Mouse (Mus musculus): ENCODE results near the gene Phf23. TPM values are rescaled to one million over a fixed set of nuclear protein-coding genes. Genes with fewer than 3 reads are reported as not detected.

The Phf23 gene
- polyA plus RNA-seq, 1 experiment from 2014 or later = 48.5 TPM

DNA sequence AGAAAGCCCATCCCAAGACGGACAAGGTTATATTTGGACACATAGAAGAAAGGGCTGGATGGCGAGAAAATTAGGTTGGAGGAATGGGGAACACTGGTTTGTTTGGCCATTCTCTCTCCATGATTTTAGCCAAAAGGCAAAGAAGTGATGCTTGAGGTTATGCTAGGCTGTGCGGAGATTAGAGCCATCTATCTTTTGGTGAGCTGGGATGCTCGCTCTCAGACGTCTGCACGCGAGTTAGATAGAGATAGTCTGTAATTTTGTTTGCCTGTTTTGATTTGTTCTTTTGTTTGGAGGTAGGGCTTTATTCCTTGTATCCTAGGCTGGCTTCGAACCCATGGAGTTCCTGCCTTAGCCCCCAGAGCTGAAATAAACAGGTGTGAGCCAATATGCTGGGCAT lies 5.6 kb downstream of the Phf23 start:
- Histone ChIP-seq H3K9me3 (ENCODE audit: control insufficient read depth, low read length) (no peaks in the 10 kb centered on the region), H3K4me3 (ENCODE audit: low read length) (peak overlapping the region; percentile 88), H3K9ac (ENCODE audit: low read depth, low read length) (peak overlapping the region; percentile 86), H3K36me3 (ENCODE audit: control insufficient read depth, insufficient read depth, low read length) (peaks cover 43% of the 10 kb centered on the region), H3K27ac (ENCODE audit: low read depth, low read length) (peak overlapping the region; percentile 96), H3K27me3 (ENCODE audit: control insufficient read depth, insufficient read depth, low read length) (no peaks in the 10 kb centered on the region), H3K4me2 (replicated peaks; ENCODE audit: low read depth, low read length) (peak overlapping the region; percentile 85), H3K4me1 (ENCODE audit: control insufficient read depth, insufficient read depth, low read length) (peaks cover 31% of the 10 kb centered on the region)
- no peak for ATAC-seq (ENCODE audit: low FRiP score, low TSS enrichment)
- WGBS = 13% methylated on average over 8 of the region's 8 CpGs

DNA sequence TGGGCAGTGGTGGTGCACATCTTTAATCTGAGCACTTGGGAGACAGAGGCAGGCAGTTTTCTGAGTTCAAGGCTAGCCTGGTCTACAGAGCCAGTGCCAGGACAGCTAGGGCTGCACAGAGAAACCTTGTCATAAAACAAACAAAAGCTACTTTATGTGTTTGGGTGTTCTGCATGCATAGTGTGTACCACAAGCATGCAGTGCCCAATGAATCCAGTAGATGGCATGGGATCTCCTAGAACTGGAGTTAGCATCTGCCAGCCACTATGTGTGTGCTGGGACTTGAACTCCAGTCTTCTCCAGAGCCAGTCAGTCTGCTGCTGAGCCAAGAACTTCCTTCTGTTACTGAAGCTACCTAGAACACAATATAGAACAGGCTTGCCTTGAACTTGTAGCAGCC lies 6.3 kb downstream of the Phf23 start:
- no peak for ATAC-seq (ENCODE audit: low FRiP score, low TSS enrichment)
- Histone ChIP-seq H3K36me3 (ENCODE audit: control insufficient read depth, insufficient read depth, low read length) (peaks cover 50% of the 10 kb centered on the region), H3K27me3 (ENCODE audit: control insufficient read depth, insufficient read depth, low read length) (no peaks in the 10 kb centered on the region), H3K4me2 (replicated peaks; ENCODE audit: low read depth, low read length) (peak overlapping the region; percentile 85), H3K4me3 (ENCODE audit: low read length) (peak overlapping the region; percentile 88), H3K4me1 (ENCODE audit: control insufficient read depth, insufficient read depth, low read length) (peaks cover 31% of the 10 kb centered on the region), H3K9ac (ENCODE audit: low read depth, low read length) (peak overlapping the region; percentile 86; the same call in 1 of the 2 replicates), H3K9me3 (ENCODE audit: control insufficient read depth, low read length) (no peaks in the 10 kb centered on the region), H3K27ac (ENCODE audit: low read depth, low read length) (no peak overlapping the region)

DNA sequence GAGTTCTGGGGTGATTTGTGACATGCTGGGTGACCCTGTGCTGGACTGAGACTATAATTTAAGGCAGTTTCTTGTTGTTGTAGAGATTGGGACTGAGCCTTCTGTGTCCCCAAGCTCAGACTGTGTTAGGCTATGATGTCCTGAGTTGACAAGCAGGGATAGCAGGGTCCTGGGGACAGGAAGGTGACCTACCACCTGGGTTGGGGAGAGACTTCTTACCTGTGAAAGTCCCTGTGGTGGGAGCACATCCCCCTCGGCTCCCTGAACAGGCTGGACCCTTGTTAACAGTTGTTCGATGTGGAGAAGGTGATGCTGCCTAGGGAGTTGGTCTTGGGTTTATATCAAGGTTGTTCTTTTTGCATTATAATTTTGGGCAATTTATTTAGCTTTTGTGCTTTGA lies 6.9 kb downstream of the Phf23 start:
- Histone ChIP-seq H3K9me3 (ENCODE audit: control insufficient read depth, low read length) (no peaks in the 10 kb centered on the region), H3K4me3 (ENCODE audit: low read length) (no peak overlapping the region), H3K9ac (ENCODE audit: low read depth, low read length) (no peak overlapping the region), H3K4me1 (ENCODE audit: control insufficient read depth, insufficient read depth, low read length) (peaks cover 29% of the 10 kb centered on the region), H3K27me3 (ENCODE audit: control insufficient read depth, insufficient read depth, low read length) (no peaks in the 10 kb centered on the region), H3K27ac (ENCODE audit: low read depth, low read length) (no peak overlapping the region), H3K36me3 (ENCODE audit: control insufficient read depth, insufficient read depth, low read length) (peaks cover 55% of the 10 kb centered on the region), H3K4me2 (replicated peaks; ENCODE audit: low read depth, low read length) (peak overlapping the region; percentile 85; the same call in 1 of the 2 replicates)
- 87% methylated on average over 2 of the region's 2 CpGs for WGBS
- ATAC-seq (ENCODE audit: low FRiP score, low TSS enrichment) = no peak

DNA sequence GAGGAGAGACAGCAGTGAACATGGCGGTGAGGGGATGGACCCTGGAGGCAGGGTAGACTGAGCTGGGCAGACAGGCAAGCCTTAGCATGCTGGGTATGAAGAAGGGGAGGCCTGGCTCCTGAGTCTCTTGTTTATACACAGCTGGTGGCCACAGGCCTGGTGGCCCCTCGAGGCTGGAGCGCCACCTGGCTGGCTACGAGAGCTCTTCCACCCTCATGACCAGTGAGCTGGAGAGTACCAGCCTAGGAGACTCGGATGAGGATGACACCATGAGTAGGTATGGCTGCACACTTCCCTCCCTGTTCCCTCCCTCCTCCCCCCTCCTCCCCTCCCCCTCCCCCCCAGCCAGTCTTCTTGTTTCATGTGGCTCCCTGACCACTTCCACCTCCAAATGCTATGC lies 9.9 kb downstream of the Phf23 start:
- Histone ChIP-seq H3K4me3 (ENCODE audit: low read length) (no peak overlapping the region), H3K9ac (ENCODE audit: low read depth, low read length) (no peak overlapping the region), H3K4me1 (ENCODE audit: control insufficient read depth, insufficient read depth, low read length) (peaks cover 23% of the 10 kb centered on the region), H3K27ac (ENCODE audit: low read depth, low read length) (no peak overlapping the region), H3K36me3 (ENCODE audit: control insufficient read depth, insufficient read depth, low read length) (peaks cover 59% of the 10 kb centered on the region), H3K27me3 (ENCODE audit: control insufficient read depth, insufficient read depth, low read length) (no peaks in the 10 kb centered on the region), H3K4me2 (replicated peaks; ENCODE audit: low read depth, low read length) (no peak overlapping the region), H3K9me3 (ENCODE audit: control insufficient read depth, low read length) (no peaks in the 10 kb centered on the region)
- no peak for ATAC-seq (ENCODE audit: low FRiP score, low TSS enrichment)
- WGBS = 65% methylated on average over 5 of the region's 5 CpGs

DNA sequence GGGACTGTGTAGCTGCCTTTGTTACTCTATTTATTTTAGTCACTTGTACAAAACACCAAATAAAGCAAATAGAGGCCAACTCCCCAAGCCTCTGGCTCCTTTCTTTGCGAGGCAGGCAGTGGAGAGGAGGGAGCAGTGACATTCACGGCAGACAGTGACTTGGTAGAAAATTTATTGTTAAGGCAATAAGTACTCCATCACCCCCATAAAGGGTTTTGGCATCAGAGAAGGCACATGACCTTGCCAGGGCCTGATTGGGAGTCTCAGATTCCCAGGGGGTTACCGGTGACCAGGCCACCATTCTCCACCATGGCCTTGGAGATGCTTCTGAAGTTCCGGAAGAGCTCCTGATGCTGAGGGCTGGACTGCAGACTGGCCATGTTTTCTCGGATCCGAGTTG lies 14.5 kb downstream of the Phf23 start:
- ATAC-seq (ENCODE audit: low FRiP score, low TSS enrichment) = no peak
- 82% methylated on average over 6 of the region's 6 CpGs for WGBS
- H3K27me3 ChIP-seq (ENCODE audit: control insufficient read depth, insufficient read depth, low read length) = no peaks in the 10 kb centered on the region

DNA sequence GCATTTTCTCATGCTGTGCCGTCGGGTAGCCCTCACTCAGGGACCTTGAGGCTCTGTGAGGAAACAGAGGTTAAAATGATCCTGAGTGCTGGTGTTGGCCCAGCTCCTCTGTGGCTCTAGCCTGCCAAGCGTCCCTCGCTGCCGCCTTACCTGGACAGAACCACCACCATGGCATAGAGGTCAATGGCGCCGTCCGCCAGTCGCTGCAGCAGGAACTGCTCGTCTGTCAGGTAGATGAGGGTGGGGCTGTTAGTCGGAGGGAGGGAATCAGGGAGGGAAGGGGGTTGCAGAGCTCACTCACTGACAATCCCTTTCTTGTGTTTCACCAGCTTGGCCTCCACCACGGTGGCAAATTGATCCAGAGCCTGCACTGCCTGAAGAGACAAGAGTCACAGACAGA lies 15.0 kb downstream of the Phf23 start:
- H3K27me3 ChIP-seq (ENCODE audit: control insufficient read depth, insufficient read depth, low read length) = no peaks in the 10 kb centered on the region
- ATAC-seq (ENCODE audit: low FRiP score, low TSS enrichment) = no peak
- H3K9ac ChIP-seq (ENCODE audit: low read depth, low read length) = no peak overlapping the region
- H3K9me3 ChIP-seq (ENCODE audit: control insufficient read depth, low read length) = no peaks in the 10 kb centered on the region
- no peak overlapping the region for H3K27ac ChIP-seq (ENCODE audit: low read depth, low read length)
- peaks cover 8% of the 10 kb centered on the region for H3K4me1 ChIP-seq (ENCODE audit: control insufficient read depth, insufficient read depth, low read length)
- WGBS = 83% methylated on average over 12 of the region's 12 CpGs
- peaks cover 80% of the 10 kb centered on the region for H3K36me3 ChIP-seq (ENCODE audit: control insufficient read depth, insufficient read depth, low read length)
- no peak overlapping the region for H3K4me3 ChIP-seq (ENCODE audit: low read length)
- no peak overlapping the region for H3K4me2 ChIP-seq (replicated peaks; ENCODE audit: low read depth, low read length)

More for the DNA sequence above, 14.5 kb downstream of the Phf23 start:
- peaks cover 86% of the 10 kb centered on the region for H3K36me3 ChIP-seq (ENCODE audit: control insufficient read depth, insufficient read depth, low read length)
- no peak overlapping the region for H3K4me3 ChIP-seq (ENCODE audit: low read length)
- peaks cover 5% of the 10 kb centered on the region for H3K4me1 ChIP-seq (ENCODE audit: control insufficient read depth, insufficient read depth, low read length)
- H3K4me2 ChIP-seq (replicated peaks; ENCODE audit: low read depth, low read length) = no peak overlapping the region
- no peak overlapping the region for H3K9ac ChIP-seq (ENCODE audit: low read depth, low read length)
- no peak overlapping the region for H3K27ac ChIP-seq (ENCODE audit: low read depth, low read length)
- no peaks in the 10 kb centered on the region for H3K9me3 ChIP-seq (ENCODE audit: control insufficient read depth, low read length)

DNA sequence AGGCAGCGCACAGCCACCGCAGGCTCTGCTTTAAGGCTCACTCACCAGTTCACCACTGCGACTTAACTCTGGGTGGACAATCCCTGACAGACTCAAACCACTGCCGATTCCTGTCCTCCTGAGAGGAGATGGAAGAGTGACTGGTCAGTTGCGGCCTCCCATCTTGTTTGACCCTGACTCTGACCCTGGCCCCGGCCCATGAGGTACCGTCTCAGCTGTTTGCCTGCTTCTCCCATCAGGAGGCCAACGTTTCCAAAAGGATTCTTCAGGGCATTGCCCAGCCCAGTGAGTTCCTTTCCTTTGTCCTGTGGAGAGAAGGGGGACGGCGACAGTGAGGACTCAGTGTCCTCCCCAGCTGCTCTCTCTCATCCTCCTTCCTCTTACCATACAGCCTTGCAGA lies 15.4 kb downstream of the Phf23 start:
- 88% methylated on average over 10 of the region's 10 CpGs for WGBS
- Histone ChIP-seq H3K27me3 (ENCODE audit: control insufficient read depth, insufficient read depth, low read length) (no peaks in the 10 kb centered on the region), H3K36me3 (ENCODE audit: control insufficient read depth, insufficient read depth, low read length) (peaks cover 76% of the 10 kb centered on the region), H3K27ac (ENCODE audit: low read depth, low read length) (no peak overlapping the region), H3K9me3 (ENCODE audit: control insufficient read depth, low read length) (no peaks in the 10 kb centered on the region), H3K4me1 (ENCODE audit: control insufficient read depth, insufficient read depth, low read length) (peaks cover 10% of the 10 kb centered on the region), H3K4me2 (replicated peaks; ENCODE audit: low read depth, low read length) (no peak overlapping the region), H3K4me3 (ENCODE audit: low read length) (no peak overlapping the region), H3K9ac (ENCODE audit: low read depth, low read length) (no peak overlapping the region)
- no peak for ATAC-seq (ENCODE audit: low FRiP score, low TSS enrichment)

DNA sequence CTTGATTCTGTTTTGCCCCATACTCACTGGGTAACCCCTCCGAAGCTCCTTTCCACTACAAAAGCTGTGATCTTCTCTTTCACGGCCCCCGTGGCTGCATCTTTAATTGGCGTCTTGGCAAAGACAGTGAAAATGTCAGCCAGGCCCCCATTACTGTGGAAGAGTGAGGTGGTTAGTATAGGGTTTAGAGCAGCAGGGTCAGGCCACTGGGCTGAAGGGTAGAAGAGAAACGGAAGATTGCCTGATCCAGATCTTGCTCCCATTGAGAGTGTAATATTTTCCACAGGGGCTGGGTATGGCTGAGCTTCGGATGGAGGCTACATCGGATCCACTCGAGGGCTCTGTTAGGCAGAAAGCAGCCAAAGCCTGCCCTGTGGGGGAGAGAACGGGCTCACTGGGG lies 17.4 kb downstream of the Phf23 start:
- peaks cover 57% of the 10 kb centered on the region for H3K36me3 ChIP-seq (ENCODE audit: control insufficient read depth, insufficient read depth, low read length)
- no peak overlapping the region for H3K27ac ChIP-seq (ENCODE audit: low read depth, low read length)
- no peak overlapping the region for H3K4me2 ChIP-seq (replicated peaks; ENCODE audit: low read depth, low read length)
- 88% methylated on average over 9 of the region's 9 CpGs for WGBS
- no peak overlapping the region for H3K4me3 ChIP-seq (ENCODE audit: low read length)
- no peaks in the 10 kb centered on the region for H3K27me3 ChIP-seq (ENCODE audit: control insufficient read depth, insufficient read depth, low read length)
- H3K4me1 ChIP-seq (ENCODE audit: control insufficient read depth, insufficient read depth, low read length) = peaks cover 21% of the 10 kb centered on the region
- no peak overlapping the region for H3K9ac ChIP-seq (ENCODE audit: low read depth, low read length)
- ATAC-seq (ENCODE audit: low FRiP score, low TSS enrichment) = no peak
- H3K9me3 ChIP-seq (ENCODE audit: control insufficient read depth, low read length) = no peaks in the 10 kb centered on the region

DNA sequence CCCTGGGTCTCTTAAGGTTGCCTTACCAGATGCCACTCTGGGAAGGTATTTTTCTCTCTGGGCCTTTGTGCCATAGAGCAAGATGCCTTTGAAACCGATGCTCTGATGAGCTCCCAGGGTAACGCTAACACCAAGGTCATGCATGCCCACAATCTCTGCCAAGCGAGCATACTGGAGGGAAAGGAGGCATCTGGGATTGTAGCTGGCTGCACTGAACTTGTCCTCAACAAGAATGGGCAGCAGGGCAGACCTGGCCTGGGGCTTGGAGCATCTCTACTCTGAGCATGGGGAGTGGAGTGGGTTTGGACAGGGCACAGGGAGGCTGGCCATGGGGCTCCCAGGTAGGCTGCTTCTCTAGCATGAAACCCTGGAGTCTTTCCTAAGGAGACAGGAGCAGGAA lies 17.8 kb downstream of the Phf23 start:
- Histone ChIP-seq H3K9ac (ENCODE audit: low read depth, low read length) (no peak overlapping the region), H3K27me3 (ENCODE audit: control insufficient read depth, insufficient read depth, low read length) (no peaks in the 10 kb centered on the region), H3K36me3 (ENCODE audit: control insufficient read depth, insufficient read depth, low read length) (peaks cover 52% of the 10 kb centered on the region), H3K4me1 (ENCODE audit: control insufficient read depth, insufficient read depth, low read length) (peaks cover 22% of the 10 kb centered on the region), H3K4me2 (replicated peaks; ENCODE audit: low read depth, low read length) (no peak overlapping the region), H3K4me3 (ENCODE audit: low read length) (no peak overlapping the region), H3K27ac (ENCODE audit: low read depth, low read length) (no peak overlapping the region), H3K9me3 (ENCODE audit: control insufficient read depth, low read length) (no peaks in the 10 kb centered on the region)
- WGBS = 88% methylated on average over 3 of the region's 3 CpGs
- no peak for ATAC-seq (ENCODE audit: low FRiP score, low TSS enrichment)

DNA sequence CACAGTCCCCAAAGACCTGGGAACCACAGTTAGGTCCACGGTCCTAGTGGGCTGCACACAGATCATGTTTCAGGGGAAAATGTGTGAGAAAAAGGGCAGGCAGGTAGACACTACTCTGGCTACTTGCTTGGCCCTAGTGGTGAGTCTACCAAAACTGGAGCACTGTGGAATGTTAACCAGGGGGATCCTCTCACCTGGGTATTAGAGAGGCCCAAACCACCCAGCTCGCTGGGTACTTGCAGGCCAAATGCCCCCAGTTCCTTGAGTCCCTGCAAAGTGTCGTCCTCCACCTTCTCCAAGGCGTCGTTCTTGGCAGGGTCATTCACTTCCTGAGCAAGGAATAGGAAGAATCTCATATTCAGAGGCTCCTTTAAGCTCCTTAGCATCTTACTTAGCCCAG lies 18.5 kb downstream of the Phf23 start:
- peaks cover 45% of the 10 kb centered on the region for H3K36me3 ChIP-seq (ENCODE audit: control insufficient read depth, insufficient read depth, low read length)
- no peaks in the 10 kb centered on the region for H3K27me3 ChIP-seq (ENCODE audit: control insufficient read depth, insufficient read depth, low read length)
- H3K9ac ChIP-seq (ENCODE audit: low read depth, low read length) = no peak overlapping the region
- no peak for ATAC-seq (ENCODE audit: low FRiP score, low TSS enrichment)
- no peak overlapping the region for H3K4me3 ChIP-seq (ENCODE audit: low read length)
- no peak overlapping the region for H3K4me2 ChIP-seq (replicated peaks; ENCODE audit: low read depth, low read length)
- H3K27ac ChIP-seq (ENCODE audit: low read depth, low read length) = no peak overlapping the region
- no peaks in the 10 kb centered on the region for H3K9me3 ChIP-seq (ENCODE audit: control insufficient read depth, low read length)
- WGBS = 50% methylated on average over 5 of the region's 5 CpGs
- peaks cover 27% of the 10 kb centered on the region for H3K4me1 ChIP-seq (ENCODE audit: control insufficient read depth, insufficient read depth, low read length)

Data from kidney, embryonic 14.5 days (tissue).